Mouse (Mus musculus): ENCODE data around the gene Serinc5.

The Serinc5 gene

GRCm38 (mm10) chr13:92751726-92752565 lies 141.1 kb downstream of the Serinc5 start:
- DNase-seq = peak; percentile 95 to 97

GRCm38 (mm10) chr13:92753676-92754075 lies 142.8 kb downstream of the Serinc5 start:
- DNase-seq = no peak

GRCm38 (mm10) chr13:92755036-92755435 lies 144.1 kb downstream of the Serinc5 start:
- DNase-seq = no peak

- no peak for DNase-seq
Measured at GRCm38 (mm10) chr13:92757972-92758585, 147.2 kb downstream of the Serinc5 start.

- DNase-seq = no peak
Measured at GRCm38 (mm10) chr13:92759096-92759495, 148.2 kb downstream of the Serinc5 start.

GRCm38 (mm10) chr13:92760519-92760918 lies 149.6 kb downstream of the Serinc5 start:
- DNase-seq = no peak
